Mouse (Mus musculus): ENCODE measurements at regions not wholly inside any gene's neighbourhood (a gene's known extent, or its start where the extent isn't known, plus 50 kb on each side); places are given as distances from the start of the nearest gene placed in this dataset.

DNA sequence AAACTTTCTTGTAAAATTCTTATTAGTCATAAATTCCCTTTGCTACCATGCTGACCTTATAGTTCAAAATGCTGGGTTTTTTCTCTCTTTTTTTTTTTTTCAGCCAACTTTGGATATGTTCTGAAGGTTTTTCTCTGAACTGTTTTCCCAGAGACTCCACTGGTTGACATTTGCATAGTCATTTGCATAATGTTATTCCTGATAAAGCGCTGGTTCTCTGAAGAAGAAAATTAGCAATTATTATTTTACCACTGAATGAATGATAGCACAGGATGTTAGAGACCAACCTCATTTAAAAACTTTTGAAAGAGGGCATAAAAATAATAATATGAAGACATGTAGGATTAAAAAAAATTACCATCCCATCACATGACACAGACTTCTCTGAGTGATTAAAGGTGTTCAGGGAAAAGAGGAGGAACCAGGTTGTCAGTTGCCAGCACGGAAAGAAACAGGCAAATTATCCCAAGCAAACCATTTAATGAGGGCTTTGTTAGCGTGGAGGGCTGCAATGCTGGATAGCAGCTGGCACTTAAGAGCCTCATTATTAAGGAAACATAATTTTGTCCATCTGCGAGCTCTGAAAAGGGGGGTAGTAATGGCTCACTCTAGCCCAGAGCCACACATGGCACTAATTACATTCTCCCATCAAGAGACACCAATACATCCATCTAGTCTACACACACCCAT lies 171.9 kb upstream of the Nabp1 start:
- no peak for TF ChIP-seq CTCF (IDR thresholded peaks at IDR 0.05)
- no peak for TF ChIP-seq EP300 (IDR thresholded peaks at IDR 0.05; ENCODE audit: insufficient read depth, low read depth, low read length)
- TF ChIP-seq POLR2A (IDR thresholded peaks at IDR 0.05; ENCODE audit: insufficient read depth, low read depth, low read length) = no peak
